8 mouse cellular contexts compared by ENCODE assay signal in genomic region chr5:32322146-32322811, GRCm38 (mm10).
DNase-seq lines count a peak whose midpoint lies in the region; ATAC-seq and TF ChIP-seq lines count a peak whose summit lies in the region.

No protein-coding gene starts in this region.

- TF ChIP-seq CTCF in midbrain, postnatal 0 days (IDR thresholded peaks at IDR 0.05), result peak; percentile 89

- peak overlapping the region; percentile 26; the same call in 1 of the 2 replicates for H3K4me2 ChIP-seq in embryonic facial prominence, embryonic 15.5 days (replicated peaks)
- H3K4me2 ChIP-seq in hindbrain, embryonic 14.5 days (replicated peaks), result no peak overlapping the region
- no peak overlapping the region for H3K4me2 ChIP-seq in midbrain, postnatal 0 days (ENCODE audit: low read depth, low read length, poor library complexity, severe bottlenecking)

- intact Hi-C loops in left cerebral cortex, postnatal 10 days (cut with DNase I), result loop anchor here (2.0 kb wide), 1 partner anchor 139 kb away; no protein-coding TSS in a partner anchor

- H3K27ac ChIP-seq in embryonic facial prominence, embryonic 15.5 days (replicated peaks), result no peak overlapping the region
- H3K27ac ChIP-seq in hindbrain, embryonic 14.5 days, result no peak overlapping the region
- no peak overlapping the region for H3K27ac ChIP-seq in midbrain, postnatal 0 days (ENCODE audit: low read depth, low read length)

- H3K36me3 ChIP-seq in embryonic facial prominence, embryonic 15.5 days, result no peaks in the 10 kb centered on the region
- no peaks in the 10 kb centered on the region for H3K36me3 ChIP-seq in hindbrain, embryonic 14.5 days (replicated peaks; ENCODE audit: control insufficient read depth, insufficient read depth)
- H3K36me3 ChIP-seq in midbrain, postnatal 0 days (ENCODE audit: insufficient read depth, low read length), result no peaks in the 10 kb centered on the region

- 43% methylated on average over 7 of the region's 7 CpGs for WGBS in embryonic facial prominence, embryonic 15.5 days
- 63% methylated on average over 7 of the region's 7 CpGs for WGBS in hindbrain, embryonic 14.5 days
- WGBS in midbrain, postnatal 0 days, result 37% methylated on average over 7 of the region's 7 CpGs

- H3K9ac ChIP-seq in embryonic facial prominence, embryonic 15.5 days, result no peak overlapping the region
- no peak overlapping the region for H3K9ac ChIP-seq in hindbrain, embryonic 14.5 days
- no peak overlapping the region for H3K9ac ChIP-seq in midbrain, postnatal 0 days (replicated peaks; ENCODE audit: low read length, poor library complexity, severe bottlenecking)

- no peak for ATAC-seq in embryonic facial prominence, embryonic 15.5 days (ENCODE audit: insufficient number of reproducible peaks, low FRiP score, low TSS enrichment, low read depth)
- ATAC-seq in hindbrain, embryonic 14.5 days (ENCODE audit: low FRiP score), result no peak
- ATAC-seq in midbrain, postnatal 0 days (ENCODE audit: low FRiP score), result no peak
- ATAC-seq in inflammation-experienced regulatory T-cells, adult 6 months, result no peak

- no peak overlapping the region for H3K4me3 ChIP-seq in embryonic facial prominence, embryonic 15.5 days (replicated peaks)
- no peak overlapping the region for H3K4me3 ChIP-seq in hindbrain, embryonic 14.5 days (replicated peaks; ENCODE audit: low read length)
- H3K4me3 ChIP-seq in midbrain, postnatal 0 days (ENCODE audit: low read depth, low read length), result no peak overlapping the region

- H3K9me3 ChIP-seq in embryonic facial prominence, embryonic 15.5 days (replicated peaks), result no peaks in the 10 kb centered on the region
- H3K9me3 ChIP-seq in hindbrain, embryonic 14.5 days (ENCODE audit: control insufficient read depth, low read length), result no peaks in the 10 kb centered on the region
- no peaks in the 10 kb centered on the region for H3K9me3 ChIP-seq in midbrain, postnatal 0 days (ENCODE audit: low read length)

- H3K4me1 ChIP-seq in embryonic facial prominence, embryonic 15.5 days, result peaks cover 5% of the 10 kb centered on the region
- H3K4me1 ChIP-seq in hindbrain, embryonic 14.5 days (replicated peaks; ENCODE audit: control insufficient read depth, insufficient read depth, low read length), result no peaks in the 10 kb centered on the region
- H3K4me1 ChIP-seq in midbrain, postnatal 0 days (ENCODE audit: insufficient read depth, low read length), result no peaks in the 10 kb centered on the region

- peak; percentile 34 for DNase-seq in ovary, postnatal 14 days (ENCODE audit: low spot score)
- no peak for DNase-seq in ovary, adult 18-20 months (ENCODE audit: low spot score)
- peak; percentile 53 to 73 for DNase-seq in adrenal gland, postnatal 36 days
- peak; percentile 73 for DNase-seq in hindbrain, embryonic 14.5 days (ENCODE audit: low spot score)
- DNase-seq in left cerebral cortex, postnatal 10 days (ENCODE audit: extremely low spot score in 1 of 2, low spot score in 2 of 2), result peak; percentile 53 to 56
- DNase-seq in midbrain, postnatal 0 days (ENCODE audit: low spot score), result peak; percentile 78

- no peaks in the 10 kb centered on the region for H3K27me3 ChIP-seq in embryonic facial prominence, embryonic 15.5 days
- no peaks in the 10 kb centered on the region for H3K27me3 ChIP-seq in hindbrain, embryonic 14.5 days (ENCODE audit: control insufficient read depth, insufficient read depth, low read length)
- H3K27me3 ChIP-seq in midbrain, postnatal 0 days (ENCODE audit: insufficient read depth, low read length), result no peaks in the 10 kb centered on the region
